Mouse (Mus musculus) left cerebral cortex, adult 2 months (tissue): Measurements from ENCODE around the gene Tssk2. TPM values are rescaled to one million over a fixed set of nuclear protein-coding genes. Genes with fewer than 3 reads are reported as not detected.

Experiments
- DNase-seq, 2 experiments: peaks; one replicate each; pipeline ENCODE4 v3.0.0; 2021 to 2022; ENCODE audit warnings: low spot score in 2 of 2, mixed read lengths in 1 of 2; ENCODE audit errors: extremely low spot score in 1 of 2
- H3K27ac ChIP-seq: fragments of 200-600 bp; 2 replicates; pipeline ENCODE4 v1.8.1; 2022
- H3K4me3 ChIP-seq: fragments of 200-600 bp; 2 replicates; pipeline ENCODE4 v1.8.1; 2022
- CTCF ChIP-seq: fragments of 200-600 bp; IDR thresholded peaks from 2 replicates; pipeline ENCODE4 v1.8.1; 2022; ENCODE audit warnings: antibody characterized with exemption, mild to moderate bottlenecking, moderate library complexity
- intact Hi-C: fragments of 180-260 bp; cut with DNase I; formaldehyde crosslinking; loops from one replicate; pipeline ENCODE4 v1.15.1; 2025
- long read RNA-seq, 2 experiments: library from polyadenylated mRNA; stranded (forward); transcript quantifications; one replicate each; pipeline ENCODE4 v2.0.0; 2021; ENCODE audit warnings: borderline mapping rate in 2 of 2
- total RNA-seq, 2 experiments: library from RNA; stranded (reverse); gene quantifications; 2 replicates each; pipeline ENCODE4 v1.2.3; 2021

Gene Tssk2
- not detected for total RNA-seq
- long read RNA-seq, experiment 1 = 0 reads
- long read RNA-seq, experiment 2 = 0 reads

DNA sequence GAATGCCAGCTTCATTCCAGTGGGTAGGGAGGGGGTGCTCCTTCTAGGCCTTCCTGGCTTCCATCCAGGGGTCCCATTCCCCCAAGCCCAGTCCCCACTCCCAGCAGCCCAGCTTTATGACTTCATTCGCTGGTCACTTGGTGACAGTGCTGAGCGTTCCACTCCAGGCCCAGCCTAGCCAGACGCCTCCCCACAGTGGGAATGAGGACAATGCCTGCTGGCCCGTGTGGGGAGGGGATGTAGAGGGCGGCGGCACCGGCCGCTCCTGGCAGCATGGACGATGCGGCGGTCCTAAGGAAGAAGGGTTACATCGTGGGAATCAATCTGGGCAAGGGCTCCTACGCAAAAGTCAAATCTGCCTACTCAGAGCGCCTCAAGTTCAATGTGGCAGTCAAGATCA is at the start of gene Tssk2, which contains the start of gene Dgcr2:
Gene Tssk2, plus strand, starts transcription at position 176 of the 400 bp plus-strand sequence.
Gene Dgcr2, minus strand, starts transcription at position 101 of the 400 bp plus-strand sequence.
- no peak within 1 kb of the TSS for H3K4me3 ChIP-seq
- intact Hi-C loops = no loop called here
- no peak for DNase-seq
- TF ChIP-seq CTCF = no peak
- H3K27ac ChIP-seq = no peak within 1 kb of the TSS

DNA sequence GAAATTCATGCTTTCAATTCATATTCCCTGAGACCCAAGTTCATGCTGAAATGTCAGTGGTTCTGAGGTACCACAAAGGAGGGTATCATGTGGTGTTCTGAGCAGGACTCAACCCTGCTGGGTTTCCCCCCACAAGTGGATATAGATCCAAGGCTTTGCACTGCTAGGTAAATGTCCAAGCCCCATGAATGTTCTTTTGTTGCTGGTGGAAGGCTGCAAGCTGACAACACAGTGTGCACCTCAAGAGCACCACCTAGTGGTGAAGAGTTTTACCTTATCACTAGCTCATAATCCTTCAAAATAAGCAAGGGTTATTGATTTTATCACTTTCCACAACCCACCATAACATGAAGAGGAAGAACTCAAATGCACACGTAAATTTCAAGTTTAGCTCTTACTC is 49.5 kb upstream of the Tssk2 start:
- intact Hi-C loops = no loop called here
- no peak for DNase-seq
- Histone ChIP-seq H3K27ac (peak overlapping the region; percentile 41; the same call in 1 of the 2 replicates), H3K4me3 (no peak overlapping the region)
- peak; percentile 93 for TF ChIP-seq CTCF

GRCm38 (mm10) chr16:17849486-17849885 is 49.0 kb upstream of the Tssk2 start:
- no peak for DNase-seq
- H3K27ac ChIP-seq = no peak overlapping the region
- TF ChIP-seq CTCF = no peak
- H3K4me3 ChIP-seq = no peak overlapping the region
- intact Hi-C loops = no loop called here

- intact Hi-C loops = no loop called here
- no peak overlapping the region; the same call in 1 of the 2 replicates for H3K27ac ChIP-seq
- no peak for TF ChIP-seq CTCF
- DNase-seq = no peak
- no peak overlapping the region for H3K4me3 ChIP-seq
Observed at GRCm38 (mm10) chr16:17851331-17851730, 47.1 kb upstream of the Tssk2 start.

DNA sequence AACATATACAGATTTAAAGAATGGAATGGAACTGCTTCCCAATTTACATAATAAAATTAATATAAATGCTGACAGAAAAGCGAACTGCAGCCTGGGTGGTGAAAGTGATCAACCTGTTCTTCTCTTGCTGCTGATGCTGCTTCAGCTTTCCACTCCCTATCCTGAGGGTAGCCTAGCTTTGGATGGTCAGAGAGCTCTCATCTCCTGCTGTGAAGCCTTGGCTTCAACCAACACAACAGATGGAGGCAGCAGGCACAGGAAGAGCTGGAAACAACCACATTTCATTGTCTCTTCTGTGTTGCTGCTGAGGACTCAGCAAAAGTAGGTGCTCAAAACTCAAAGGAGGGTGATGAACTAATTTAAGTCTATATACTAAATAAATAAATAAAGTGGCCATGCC is 46.6 kb upstream of the Tssk2 start:
- no peak for TF ChIP-seq CTCF
- Histone ChIP-seq H3K4me3 (no peak overlapping the region), H3K27ac (peak overlapping the region; percentile 16; the same call in 1 of the 2 replicates)
- DNase-seq = no peak
- intact Hi-C loops = no loop called here

- intact Hi-C loops = no loop called here
- DNase-seq = no peak
- no peak for TF ChIP-seq CTCF
- no peak overlapping the region for H3K27ac ChIP-seq
- no peak overlapping the region for H3K4me3 ChIP-seq
Observed at GRCm38 (mm10) chr16:17853263-17853662, 45.2 kb upstream of the Tssk2 start.

- Histone ChIP-seq H3K27ac (no peak overlapping the region), H3K4me3 (no peak overlapping the region)
- TF ChIP-seq CTCF = no peak
- DNase-seq = no peak
- intact Hi-C loops = no loop called here
Observed at GRCm38 (mm10) chr16:17857157-17857556, 41.3 kb upstream of the Tssk2 start.

- DNase-seq = no peak
- TF ChIP-seq CTCF = peak; percentile 47
- intact Hi-C loops = no loop called here
- Histone ChIP-seq H3K27ac (no peak overlapping the region), H3K4me3 (no peak overlapping the region)
Observed at GRCm38 (mm10) chr16:17858592-17858991, 39.8 kb upstream of the Tssk2 start.

- no peak overlapping the region for H3K4me3 ChIP-seq
- DNase-seq = no peak
- no peak overlapping the region for H3K27ac ChIP-seq
- no peak for TF ChIP-seq CTCF
- intact Hi-C loops = no loop called here
Observed at GRCm38 (mm10) chr16:17865293-17865692, 33.1 kb upstream of the Tssk2 start.

GRCm38 (mm10) chr16:17865770-17866169 is 32.7 kb upstream of the Tssk2 start:
- intact Hi-C loops = no loop called here
- DNase-seq = no peak
- Histone ChIP-seq H3K4me3 (no peak overlapping the region), H3K27ac (no peak overlapping the region)
- no peak for TF ChIP-seq CTCF

DNA sequence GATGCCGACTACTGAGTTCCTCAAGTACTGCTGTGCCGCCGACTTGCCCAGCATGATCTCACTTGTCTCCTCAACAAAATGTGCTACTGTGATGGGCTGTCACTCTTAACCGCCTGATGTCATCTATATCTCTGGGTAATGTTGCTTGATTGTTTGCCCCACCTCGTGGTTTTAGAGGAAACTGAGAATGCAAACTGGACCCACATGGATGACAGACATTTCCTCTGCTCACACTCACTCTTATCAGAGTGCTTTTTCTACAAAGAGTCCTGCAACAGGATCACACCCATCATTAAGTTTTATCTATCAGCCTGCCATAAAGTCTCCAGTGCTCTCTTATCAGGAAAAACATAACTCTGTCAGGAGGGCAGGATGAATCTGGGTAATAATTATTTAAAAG is 27.2 kb upstream of the Tssk2 start:
- Histone ChIP-seq H3K27ac (no peak overlapping the region), H3K4me3 (no peak overlapping the region)
- TF ChIP-seq CTCF = no peak
- DNase-seq = no peak
- intact Hi-C loops = no loop called here

- no peak for DNase-seq
- intact Hi-C loops = no loop called here
- no peak overlapping the region for H3K4me3 ChIP-seq
- H3K27ac ChIP-seq = no peak overlapping the region
- TF ChIP-seq CTCF = no peak
Observed at GRCm38 (mm10) chr16:17872995-17873394, 25.4 kb upstream of the Tssk2 start.

GRCm38 (mm10) chr16:17875174-17875573 is 23.3 kb upstream of the Tssk2 start:
- TF ChIP-seq CTCF = no peak
- intact Hi-C loops = no loop called here
- Histone ChIP-seq H3K4me3 (no peak overlapping the region), H3K27ac (no peak overlapping the region)
- no peak for DNase-seq
